Mouse (Mus musculus): Measurements from ENCODE around the gene Ube2l6.
"Not testable (repeated sequence)": the region's sequence is repeated elsewhere in the genome, so short reads cannot be mapped to it uniquely, and the experiment has no call there.

Gene Ube2l6

GRCm38 (mm10) chr2:84777706-84778105, 20.9 kb upstream of the Ube2l6 start:
- DNase-seq (ENCODE audit: low read depth, low spot score) = no peak
- no peaks in the 10 kb centered on the region for H3K36me3 ChIP-seq (ENCODE audit: control insufficient read depth, insufficient read depth, low read length, poor library complexity, severe bottlenecking)
- no peaks in the 10 kb centered on the region for H3K27me3 ChIP-seq (ENCODE audit: control insufficient read depth, insufficient read depth, low read length, poor library complexity, severe bottlenecking)

GRCm38 (mm10) chr2:84779210-84779609, 19.4 kb upstream of the Ube2l6 start:
- Histone ChIP-seq H3K36me3 (ENCODE audit: control insufficient read depth, insufficient read depth, low read length, poor library complexity, severe bottlenecking) (no peaks in the 10 kb centered on the region), H3K27me3 (ENCODE audit: control insufficient read depth, insufficient read depth, low read length, poor library complexity, severe bottlenecking) (no peaks in the 10 kb centered on the region)
- DNase-seq (ENCODE audit: low read depth, low spot score) = peak; percentile 36

- Histone ChIP-seq H3K27me3 (ENCODE audit: control insufficient read depth, insufficient read depth, low read length, poor library complexity, severe bottlenecking) (no peaks in the 10 kb centered on the region), H3K36me3 (ENCODE audit: control insufficient read depth, insufficient read depth, low read length, poor library complexity, severe bottlenecking) (no peaks in the 10 kb centered on the region)
- peak; percentile 34 for DNase-seq (ENCODE audit: low read depth, low spot score)
Measured at GRCm38 (mm10) chr2:84783315-84783714, 15.3 kb upstream of the Ube2l6 start.

GRCm38 (mm10) chr2:84783840-84784566, 14.6 kb upstream of the Ube2l6 start:
- DNase-seq (ENCODE audit: low read depth, low spot score) = no peak
- Histone ChIP-seq H3K27me3 (ENCODE audit: control insufficient read depth, insufficient read depth, low read length, poor library complexity, severe bottlenecking) (no peaks in the 10 kb centered on the region), H3K36me3 (ENCODE audit: control insufficient read depth, insufficient read depth, low read length, poor library complexity, severe bottlenecking) (no peaks in the 10 kb centered on the region)

GRCm38 (mm10) chr2:84788316-84788715, 10.3 kb upstream of the Ube2l6 start:
- Histone ChIP-seq H3K27me3 (ENCODE audit: control insufficient read depth, insufficient read depth, low read length, poor library complexity, severe bottlenecking) (no peaks in the 10 kb centered on the region), H3K36me3 (ENCODE audit: control insufficient read depth, insufficient read depth, low read length, poor library complexity, severe bottlenecking) (no peaks in the 10 kb centered on the region)
- DNase-seq (ENCODE audit: low read depth, low spot score) = no peak

GRCm38 (mm10) chr2:84790418-84790817, 8.2 kb upstream of the Ube2l6 start:
- H3K27me3 ChIP-seq (ENCODE audit: control insufficient read depth, insufficient read depth, low read length, poor library complexity, severe bottlenecking) = no peaks in the 10 kb centered on the region
- H3K36me3 ChIP-seq (ENCODE audit: control insufficient read depth, insufficient read depth, low read length, poor library complexity, severe bottlenecking) = no peaks in the 10 kb centered on the region
- no peak for DNase-seq (ENCODE audit: low read depth, low spot score)

GRCm38 (mm10) chr2:84792516-84792915, 6.1 kb upstream of the Ube2l6 start:
- Histone ChIP-seq H3K27me3 (ENCODE audit: control insufficient read depth, insufficient read depth, low read length, poor library complexity, severe bottlenecking) (no peaks in the 10 kb centered on the region), H3K36me3 (ENCODE audit: control insufficient read depth, insufficient read depth, low read length, poor library complexity, severe bottlenecking) (no peaks in the 10 kb centered on the region)
- DNase-seq (ENCODE audit: low read depth, low spot score) = no peak

GRCm38 (mm10) chr2:84793154-84793553, 5.5 kb upstream of the Ube2l6 start:
- Histone ChIP-seq H3K36me3 (ENCODE audit: control insufficient read depth, insufficient read depth, low read length, poor library complexity, severe bottlenecking) (no peaks in the 10 kb centered on the region), H3K27me3 (ENCODE audit: control insufficient read depth, insufficient read depth, low read length, poor library complexity, severe bottlenecking) (no peaks in the 10 kb centered on the region)
- no peak for DNase-seq (ENCODE audit: low read depth, low spot score)

- peak; percentile 19 for DNase-seq (ENCODE audit: low read depth, low spot score)
Measured at GRCm38 (mm10) chr2:84793871-84794270, 4.8 kb upstream of the Ube2l6 start.

GRCm38 (mm10) chr2:84797833-84798492, 665 bp upstream of the Ube2l6 start:
- H3K27me3 ChIP-seq (ENCODE audit: control insufficient read depth, insufficient read depth, low read length, poor library complexity, severe bottlenecking) = no peaks in the 10 kb centered on the region
- peak; percentile 84 for DNase-seq (ENCODE audit: low read depth, low spot score)
- no peaks in the 10 kb centered on the region for H3K36me3 ChIP-seq (ENCODE audit: control insufficient read depth, insufficient read depth, low read length, poor library complexity, severe bottlenecking)

More at GRCm38 (mm10) chr2:84793871-84794270, 4.8 kb upstream of the Ube2l6 start:
- H3K36me3 ChIP-seq (ENCODE audit: control insufficient read depth, insufficient read depth, low read length, poor library complexity, severe bottlenecking) = no peaks in the 10 kb centered on the region
- H3K27me3 ChIP-seq (ENCODE audit: control insufficient read depth, insufficient read depth, low read length, poor library complexity, severe bottlenecking) = no peaks in the 10 kb centered on the region

GRCm38 (mm10) chr2:84799041-84799561, 473 bp downstream of the Ube2l6 start:
- Histone ChIP-seq H3K27me3 (ENCODE audit: control insufficient read depth, insufficient read depth, low read length, poor library complexity, severe bottlenecking) (no peaks in the 10 kb centered on the region), H3K36me3 (ENCODE audit: control insufficient read depth, insufficient read depth, low read length, poor library complexity, severe bottlenecking) (no peaks in the 10 kb centered on the region)
- DNase-seq (ENCODE audit: low read depth, low spot score) = peak; percentile 83

- Histone ChIP-seq H3K36me3 (ENCODE audit: control insufficient read depth, insufficient read depth, low read length, poor library complexity, severe bottlenecking) (no peaks in the 10 kb centered on the region), H3K27me3 (ENCODE audit: control insufficient read depth, insufficient read depth, low read length, poor library complexity, severe bottlenecking) (no peaks in the 10 kb centered on the region)
- DNase-seq (ENCODE audit: low read depth, low spot score) = no peak
Measured at GRCm38 (mm10) chr2:84800304-84800703, 1.7 kb downstream of the Ube2l6 start.

GRCm38 (mm10) chr2:84801223-84801622, 2.6 kb downstream of the Ube2l6 start:
- DNase-seq (ENCODE audit: low read depth, low spot score); H3K27me3 ChIP-seq (ENCODE audit: control insufficient read depth, insufficient read depth, low read length, poor library complexity, severe bottlenecking); H3K36me3 ChIP-seq (ENCODE audit: control insufficient read depth, insufficient read depth, low read length, poor library complexity, severe bottlenecking): not testable (repeated sequence)

- DNase-seq (ENCODE audit: low read depth, low spot score) = no peak
- no peaks in the 10 kb centered on the region for H3K27me3 ChIP-seq (ENCODE audit: control insufficient read depth, insufficient read depth, low read length, poor library complexity, severe bottlenecking)
- H3K36me3 ChIP-seq (ENCODE audit: control insufficient read depth, insufficient read depth, low read length, poor library complexity, severe bottlenecking) = no peaks in the 10 kb centered on the region; the same call in 1 of the 2 replicates
Measured at GRCm38 (mm10) chr2:84803963-84804362, 5.3 kb downstream of the Ube2l6 start.

- no peaks in the 10 kb centered on the region; the same call in 1 of the 2 replicates for H3K36me3 ChIP-seq (ENCODE audit: control insufficient read depth, insufficient read depth, low read length, poor library complexity, severe bottlenecking)
- no peak for DNase-seq (ENCODE audit: low read depth, low spot score)
- H3K27me3 ChIP-seq (ENCODE audit: control insufficient read depth, insufficient read depth, low read length, poor library complexity, severe bottlenecking) = no peaks in the 10 kb centered on the region
Measured at GRCm38 (mm10) chr2:84806546-84806945, 7.9 kb downstream of the Ube2l6 start.

All from splenic B cell, adult 2 months (primary cell).